Mouse (Mus musculus) ES-E14 (cell line): Measurements from ENCODE around the gene Rasa3. TPM values are rescaled to one million over a fixed set of nuclear protein-coding genes. Genes with fewer than 3 reads are reported as not detected.

Source experiments
- DNase-seq: peaks from one replicate; pipeline ENCODE4 v3.0.0-alpha.2; 2013; ENCODE audit warnings: low read depth, low spot score
- H3K27ac ChIP-seq: 2 replicates; pipeline ENCODE4 v1.5.1; 2012; ENCODE audit warnings: low read depth, mild to moderate bottlenecking, low read length, moderate library complexity, mixed read lengths; ENCODE audit not compliant: poor library complexity, insufficient read depth, severe bottlenecking
- H3K36me3 ChIP-seq: 2 replicates; pipeline ENCODE4 v1.6.1; 2012; ENCODE audit warnings: mild to moderate bottlenecking, low read length, moderate library complexity, mixed read lengths; ENCODE audit not compliant: control insufficient read depth, poor library complexity, insufficient read depth, severe bottlenecking
- H3K4me1 ChIP-seq, 2 experiments: fragments of 150-350 bp in 1 of 2; sonication (generic) in 1 of 2; 2 replicates each; pipeline ENCODE4 v1.6.1; 2012; ENCODE audit warnings: low read length in 2 of 2, mild to moderate bottlenecking in 1 of 2, mixed read lengths in 1 of 2; ENCODE audit not compliant: control insufficient read depth in 2 of 2, insufficient read depth in 2 of 2, poor library complexity in 1 of 2
- H3K4me3 ChIP-seq, 2 experiments: fragments of 150-350 bp in 1 of 2; sonication (generic) in 1 of 2; 2 replicates each; pipeline ENCODE4 v1.5.1; 2012; ENCODE audit warnings: low read length in 2 of 2, low read depth in 1 of 2, mild to moderate bottlenecking in 1 of 2, mixed read lengths in 1 of 2; ENCODE audit not compliant: insufficient read depth in 1 of 2, poor library complexity in 1 of 2, severe bottlenecking in 1 of 2
- H3K9ac ChIP-seq: 2 replicates; pipeline ENCODE4 v1.6.1; 2012; ENCODE audit warnings: low read depth, mild to moderate bottlenecking, low read length, mixed read lengths; ENCODE audit not compliant: poor library complexity, insufficient read depth, severe bottlenecking
- H3K9me3 ChIP-seq: fragments of 150-350 bp; sonication (generic); 2 replicates; pipeline ENCODE4 v1.6.1; 2012; ENCODE audit warnings: low read depth, mild to moderate bottlenecking, low read length; ENCODE audit not compliant: control insufficient read depth, insufficient read depth
- CHD2 ChIP-seq: IDR thresholded peaks from 2 replicates; pipeline ENCODE4 v1.6.1; 2014; ENCODE audit warnings: mild to moderate bottlenecking, low read depth, low read length, inconsistent platforms
- HCFC1 ChIP-seq: IDR thresholded peaks from 2 replicates; pipeline ENCODE4 v1.6.1; 2012; ENCODE audit warnings: low read length, inconsistent platforms, borderline replicate concordance; ENCODE audit not compliant: insufficient read depth
- MAFK ChIP-seq: IDR thresholded peaks from 2 replicates; pipeline ENCODE4 v1.6.1; 2014; ENCODE audit warnings: mild to moderate bottlenecking, low read depth, low read length, inconsistent platforms; ENCODE audit not compliant: insufficient read depth
- ZC3H11A ChIP-seq: IDR thresholded peaks from 2 replicates; pipeline ENCODE4 v1.6.1; 2012; ENCODE audit warnings: low read depth, mild to moderate bottlenecking, inconsistent platforms, low read length, borderline replicate concordance
- ZNF384 ChIP-seq: IDR thresholded peaks from 2 replicates; pipeline ENCODE4 v1.6.1; 2012; ENCODE audit warnings: low read depth, low read length, inconsistent platforms
- in situ Hi-C, 2 experiments: fragments of 600-800 bp; cut with MboI; formaldehyde crosslinking; loops; one replicate each; pipeline ENCODE4 v1.15.1; 2025; ENCODE audit warnings: low sequenced_read_pairs in 2 of 2, inconsistent platforms in 1 of 2; ENCODE audit not compliant: unreplicated experiment in 2 of 2
- total RNA-seq: library from RNA; depleted of rRNA; stranded (reverse); fragments of 300-350 nt; gene quantifications from 2 replicates; pipeline ENCODE4 v1.2.3, GENCODE M21; 2012

Gene Rasa3
- total RNA-seq, 1 experiment: 14.4 TPM

DNA sequence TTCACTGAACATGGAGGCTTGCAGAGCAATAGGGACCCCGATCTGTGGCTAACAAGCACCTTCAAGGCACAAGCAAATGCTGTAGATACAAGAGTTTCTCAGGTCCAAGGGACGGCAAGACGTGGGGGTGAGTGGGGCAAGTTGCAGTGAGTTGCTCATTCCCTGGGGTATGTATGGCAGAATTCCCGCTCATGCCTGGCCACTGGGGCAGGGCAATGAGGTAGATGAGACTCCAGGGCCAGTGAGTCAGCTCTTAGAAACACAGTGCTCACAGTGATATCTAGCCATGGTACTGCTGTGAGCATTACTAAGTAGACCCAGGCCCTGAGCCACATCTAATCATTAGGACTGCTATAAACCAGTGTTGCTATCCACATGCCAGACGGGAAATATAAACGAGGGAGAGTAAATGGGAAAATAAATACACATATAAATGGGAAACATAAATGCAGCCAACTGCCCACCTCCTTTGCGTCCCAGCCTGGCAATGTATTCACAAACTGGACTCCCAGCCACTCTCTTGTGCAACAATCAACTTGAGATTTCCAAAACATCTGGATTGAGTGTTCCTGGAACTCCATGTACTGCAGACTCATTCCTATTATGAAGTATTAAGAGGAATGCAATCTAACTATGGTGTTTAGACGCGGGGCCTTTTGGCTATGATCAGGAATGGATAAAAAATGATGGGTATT, 57.0 kb downstream of the Rasa3 start:
- Histone ChIP-seq H3K9ac (no peak overlapping the region), H3K4me3 (no peak overlapping the region), H3K36me3 (no peaks in the 10 kb centered on the region), H3K27ac (no peak overlapping the region), H3K4me1 (no peaks in the 10 kb centered on the region), H3K9me3 (no peaks in the 10 kb centered on the region)
- TF ChIP-seq ZC3H11A: no peak
- no peak for TF ChIP-seq CHD2
- TF ChIP-seq MAFK: no peak
- TF ChIP-seq HCFC1: no peak
- TF ChIP-seq ZNF384: no peak
- no peak for DNase-seq
- in situ Hi-C loops: no loop called here

DNA sequence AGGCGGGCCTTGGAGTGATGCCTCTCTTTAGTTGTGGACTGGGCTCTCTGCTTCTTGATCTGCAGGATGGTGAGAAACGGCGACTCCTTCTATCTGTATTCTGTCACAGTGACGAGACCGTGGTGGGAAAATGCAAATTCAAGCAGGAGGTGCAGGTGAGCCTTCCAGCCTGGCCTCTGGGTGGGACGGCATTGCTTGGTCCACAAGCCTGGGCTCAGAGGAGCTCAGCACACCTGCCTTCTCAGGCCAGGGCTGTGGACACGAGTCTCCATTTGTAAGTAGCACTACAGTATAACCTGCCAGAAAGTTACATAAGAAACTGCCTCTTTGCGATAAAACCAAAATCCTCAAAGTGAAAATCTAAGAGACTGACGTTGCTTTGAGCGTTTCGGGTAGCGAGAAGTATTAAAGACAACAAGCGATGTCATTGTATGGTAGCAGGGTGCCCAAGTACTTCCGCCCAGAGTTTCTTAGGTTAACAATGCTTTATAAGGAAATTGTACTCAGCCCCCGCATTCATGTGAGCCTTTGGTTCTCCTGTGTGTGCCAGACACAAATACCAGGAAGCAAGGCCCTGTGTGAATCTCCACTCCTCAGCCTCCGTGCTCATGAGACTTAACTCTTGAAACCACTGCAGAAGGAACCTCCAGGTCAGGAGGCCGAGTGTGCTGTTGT, 60.4 kb downstream of the Rasa3 start:
- H3K4me1 ChIP-seq: no peaks in the 10 kb centered on the region
- no peak overlapping the region for H3K4me3 ChIP-seq
- H3K9me3 ChIP-seq: no peaks in the 10 kb centered on the region
- in situ Hi-C loops: no loop called here
- DNase-seq: no peak
- H3K27ac ChIP-seq: no peak overlapping the region
- no peak overlapping the region for H3K9ac ChIP-seq
- no peak for TF ChIP-seq HCFC1
- TF ChIP-seq MAFK: no peak
- H3K36me3 ChIP-seq: no peaks in the 10 kb centered on the region

DNA sequence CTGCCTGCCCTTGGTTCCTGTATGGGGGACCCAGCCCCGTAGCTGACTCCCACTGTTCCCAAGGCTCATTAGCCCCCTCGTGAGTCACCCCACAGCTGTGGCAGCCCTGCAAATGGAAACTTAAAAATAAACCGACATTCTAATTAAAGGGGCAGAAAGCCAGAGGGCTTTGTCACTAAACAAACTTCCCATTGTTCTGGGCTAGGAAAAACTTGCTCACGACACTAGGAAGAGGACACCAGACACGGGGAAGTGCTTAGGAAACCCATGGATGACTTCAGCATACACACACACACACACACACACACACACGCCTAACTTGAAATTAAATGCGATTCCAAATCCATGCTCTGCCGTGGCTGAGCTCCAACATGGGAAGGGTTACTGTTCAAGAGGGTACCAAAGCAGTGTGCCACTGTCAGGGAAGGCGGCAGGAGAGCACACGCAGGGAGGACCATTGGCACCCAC, 62.4 kb downstream of the Rasa3 start:
- Histone ChIP-seq H3K36me3 (no peaks in the 10 kb centered on the region), H3K9ac (no peak overlapping the region), H3K9me3 (no peaks in the 10 kb centered on the region), H3K4me3 (no peak overlapping the region), H3K27ac (no peak overlapping the region), H3K4me1 (no peaks in the 10 kb centered on the region)
- TF ChIP-seq ZNF384 (no peak), HCFC1 (no peak), ZC3H11A (no peak), CHD2 (no peak), MAFK (no peak)
- in situ Hi-C loops: no loop called here
- no peak for DNase-seq

DNA sequence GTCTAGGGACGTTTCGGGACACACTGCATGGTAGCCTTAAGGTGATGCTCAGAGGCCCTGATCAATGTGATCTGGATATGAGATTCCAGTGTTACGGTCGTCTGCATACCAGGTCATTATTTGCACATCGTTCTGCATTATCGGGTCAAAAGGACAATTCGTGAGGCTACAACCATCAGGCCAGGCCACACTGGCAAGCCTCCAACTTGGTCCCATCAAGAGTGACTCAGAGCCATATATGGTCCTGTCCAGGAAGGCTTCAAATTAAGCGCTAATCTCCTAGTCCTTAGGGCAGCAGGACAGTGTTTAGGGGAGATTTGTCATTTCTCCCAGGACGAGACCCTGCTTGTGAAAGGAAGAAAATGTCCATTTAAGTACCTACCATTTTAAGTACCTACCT, 63.3 kb downstream of the Rasa3 start:
- Histone ChIP-seq H3K9ac (no peak overlapping the region), H3K4me1 (no peaks in the 10 kb centered on the region), H3K9me3 (no peaks in the 10 kb centered on the region), H3K27ac (no peak overlapping the region), H3K4me3 (no peak overlapping the region), H3K36me3 (no peaks in the 10 kb centered on the region)
- no peak for DNase-seq
- TF ChIP-seq ZC3H11A (no peak), MAFK (no peak), CHD2 (no peak)
- in situ Hi-C loops: no loop called here

DNA sequence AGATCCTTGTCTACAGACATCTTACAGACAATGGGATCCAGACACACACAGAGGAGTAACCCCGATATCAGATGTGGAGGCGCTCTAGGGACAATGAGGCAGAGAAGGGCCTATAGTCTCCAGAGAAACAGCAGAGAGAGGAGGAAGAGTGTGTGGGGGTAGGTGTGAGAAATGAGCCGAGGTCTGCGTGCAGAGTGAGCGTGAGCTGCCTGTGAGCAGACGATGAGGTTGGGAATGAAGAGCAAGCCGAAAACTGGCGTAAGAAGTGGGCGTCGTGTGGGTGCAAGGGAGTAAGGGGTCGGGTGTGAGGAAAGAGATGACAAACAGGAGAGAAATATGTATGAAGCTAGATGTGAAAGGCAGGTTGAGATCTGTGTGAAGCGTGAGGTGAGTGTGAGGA, 65.7 kb downstream of the Rasa3 start:
- no peak overlapping the region for H3K27ac ChIP-seq
- H3K9ac ChIP-seq: no peak overlapping the region
- H3K36me3 ChIP-seq: no peaks in the 10 kb centered on the region
- TF ChIP-seq HCFC1 (no peak), ZNF384 (no peak), CHD2 (no peak)
- in situ Hi-C loops: no loop called here
- H3K4me3 ChIP-seq: no peak overlapping the region
- H3K4me1 ChIP-seq: no peaks in the 10 kb centered on the region
- H3K9me3 ChIP-seq: no peaks in the 10 kb centered on the region
- DNase-seq: no peak
